In genomic region chr4:41409341-41409740, GRCm38 (mm10) we compare ENCODE assay signal across 28 mouse cellular contexts. TPM values are rescaled to one million over a fixed set of nuclear protein-coding genes. Genes with fewer than 3 reads are reported as not detected.
A peak's percentile ranks its signal among the peaks of the same experiment; 100 is the strongest.
DNase-seq lines count a peak whose midpoint lies in the region; ATAC-seq and TF ChIP-seq lines count a peak whose summit lies in the region.
"Had no signal": no experiment of that assay in that cellular context is flagged by ENCODE, and none has a peak within 500 bp of the region (broad histone marks: within the 10 kb centered on the region; RNA-seq: fewer than 3 reads in every experiment).

No protein-coding gene starts in this region.

- H3K4me1 ChIP-seq in stomach, postnatal 0 days (replicated peaks; ENCODE audit: control insufficient read depth, insufficient read depth): no peaks in the 10 kb centered on the region
- H3K4me1 ChIP-seq: embryonic facial prominence, embryonic 13.5 days; forebrain, embryonic 10.5 days; forebrain, embryonic 15.5 days; hindbrain, embryonic 13.5 days; limb, embryonic 12.5 days; liver, embryonic 15.5 days; midbrain, embryonic 10.5 days; midbrain, embryonic 15.5 days; neural tube, embryonic 15.5 days had no signal

- intact Hi-C loops in left cerebral cortex, adult 2 months (cut with DNase I): no loop called here

- H3K4me3 ChIP-seq in left cerebral cortex, adult 2 months: no peak overlapping the region
- H3K4me3 ChIP-seq in stomach, postnatal 0 days (ENCODE audit: low read depth, low read length): no peak overlapping the region
- H3K4me3 ChIP-seq: embryonic facial prominence, embryonic 13.5 days; forebrain, embryonic 10.5 days; forebrain, embryonic 15.5 days; gastrocnemius, adult 2 months; hindbrain, embryonic 13.5 days; limb, embryonic 12.5 days; liver, embryonic 15.5 days; midbrain, embryonic 10.5 days; midbrain, embryonic 15.5 days; neural tube, embryonic 15.5 days had no signal

- WGBS in stomach, postnatal 0 days: 93% methylated on average over 1 of the region's 1 CpGs

- no peaks in the 10 kb centered on the region for H3K9me3 ChIP-seq in stomach, postnatal 0 days (ENCODE audit: control insufficient read depth, low read length)
- H3K9me3 ChIP-seq: embryonic facial prominence, embryonic 13.5 days; forebrain, embryonic 10.5 days; forebrain, embryonic 15.5 days; hindbrain, embryonic 13.5 days; limb, embryonic 12.5 days; liver, embryonic 15.5 days; midbrain, embryonic 10.5 days; midbrain, embryonic 15.5 days; neural tube, embryonic 15.5 days had no signal

- no peak for TF ChIP-seq EP300 in stomach, postnatal 0 days (optimal IDR thresholded peaks at IDR 0.05)

- peak; percentile 11 to 62 for DNase-seq in layer of hippocampus, adult 18-20 months (ENCODE audit: low spot score in 2 of 2)
- DNase-seq in layer of hippocampus, postnatal 36 days: no peak
- peak; percentile 25 to 41 for DNase-seq in left cerebral cortex, adult 9 months (ENCODE audit: low spot score in 2 of 2)
- no peak for DNase-seq in left cerebral cortex, adult 2 months (ENCODE audit: extremely low spot score in 1 of 2, low spot score in 2 of 2)
- DNase-seq in layer of hippocampus, adult 9-11 months: peak; percentile 52
- no peak for DNase-seq in stomach, postnatal 0 days (ENCODE audit: low spot score)
- DNase-seq: adrenal gland, postnatal 25 days; B cell, adult 2 months; cerebellum, adult 18-20 months; cerebellum, postnatal 10 days; gastrocnemius, adult 2 months; gastrocnemius, postnatal 36 days; heart, adult 18-20 months; heart, postnatal 4 days; kidney, adult 11 months; kidney, postnatal 14 days; lung, embryonic 14.5 days; retina, postnatal 1 day had no signal

- H3K27ac ChIP-seq in left cerebral cortex, adult 2 months: no peak overlapping the region
- H3K27ac ChIP-seq in stomach, postnatal 0 days (replicated peaks): no peak overlapping the region
- H3K27ac ChIP-seq: embryonic facial prominence, embryonic 13.5 days; forebrain, embryonic 10.5 days; forebrain, embryonic 15.5 days; gastrocnemius, adult 2 months; hindbrain, embryonic 13.5 days; limb, embryonic 12.5 days; liver, embryonic 15.5 days; midbrain, embryonic 10.5 days; midbrain, embryonic 15.5 days; neural tube, embryonic 15.5 days had no signal

- ATAC-seq in stomach, postnatal 0 days (ENCODE audit: low FRiP score, low TSS enrichment): no peak
- ATAC-seq: forebrain, embryonic 15.5 days; midbrain, embryonic 15.5 days had no signal

- no peak overlapping the region for H3K9ac ChIP-seq in stomach, postnatal 0 days (ENCODE audit: low read length)
- H3K9ac ChIP-seq: embryonic facial prominence, embryonic 13.5 days; forebrain, embryonic 15.5 days; hindbrain, embryonic 13.5 days; limb, embryonic 12.5 days; liver, embryonic 15.5 days; lung, embryonic 14.5 days; midbrain, embryonic 15.5 days; neural tube, embryonic 15.5 days had no signal

- H3K27me3 ChIP-seq in stomach, postnatal 0 days (ENCODE audit: control insufficient read depth, insufficient read depth, low read length): no peaks in the 10 kb centered on the region
- H3K27me3 ChIP-seq: embryonic facial prominence, embryonic 13.5 days; forebrain, embryonic 15.5 days; hindbrain, embryonic 13.5 days; limb, embryonic 12.5 days; liver, embryonic 15.5 days; midbrain, embryonic 15.5 days; neural tube, embryonic 15.5 days had no signal

- no peak overlapping the region for H3K4me2 ChIP-seq in stomach, postnatal 0 days (replicated peaks; ENCODE audit: low read depth)
- H3K4me2 ChIP-seq: embryonic facial prominence, embryonic 13.5 days; forebrain, embryonic 15.5 days; heart, embryonic 11.5 days; hindbrain, embryonic 13.5 days; limb, embryonic 12.5 days; liver, embryonic 15.5 days; lung, embryonic 14.5 days; midbrain, embryonic 15.5 days; neural tube, embryonic 15.5 days had no signal

- no peak for TF ChIP-seq CTCF in left cerebral cortex, adult 2 months (IDR thresholded peaks at IDR 0.05)
- no peak for TF ChIP-seq CTCF in stomach, postnatal 0 days (IDR thresholded peaks at IDR 0.05; ENCODE audit: low read depth)

- no peaks in the 10 kb centered on the region for H3K36me3 ChIP-seq in stomach, postnatal 0 days (ENCODE audit: control insufficient read depth, insufficient read depth, low read length)
- H3K36me3 ChIP-seq: forebrain, embryonic 15.5 days; midbrain, embryonic 15.5 days; neural tube, embryonic 15.5 days had no signal

RNA-seq across cellular contexts. Expression of gene Kif24, which starts 55.3 kb away (rescaled TPM):
- total RNA-seq in layer of hippocampus, adult 18-20 months (2021): 1 to 10 TPM in 1 of 2 experiments, under 1 TPM in 1; 0.52 to 1.0 TPM
- total RNA-seq in layer of hippocampus, postnatal 36 days (2021): 1 to 10 TPM in 1 of 2 experiments, under 1 TPM in 1; 0.62 to 1.4 TPM
- total RNA-seq in left cerebral cortex, adult 2 months (2021): 1 to 10 TPM; 1.4 to 1.9 TPM
- 1.4 and 1.5 TPM in 2 replicates for polyA plus RNA-seq in stomach, postnatal 0 days (2015; fragmentation: Nextera tagmentation; extraction: Ambion mirVana)

RNA-seq across cellular contexts. Expression of gene Nudt2, which starts 55.6 kb away (rescaled TPM):
- total RNA-seq in layer of hippocampus, adult 18-20 months (2021): 10 to 100 TPM; 29.5 to 32.0 TPM
- total RNA-seq in layer of hippocampus, postnatal 36 days (2021): 10 to 100 TPM; 25.6 to 27.9 TPM
- total RNA-seq in left cerebral cortex, adult 2 months (2021): 10 to 100 TPM; 25.3 to 28.2 TPM
- 38.6 and 38.8 TPM in 2 replicates for polyA plus RNA-seq in stomach, postnatal 0 days (2015; fragmentation: Nextera tagmentation; extraction: Ambion mirVana)

Comparison
In these comparisons a context has a peak if more than half of its experiments do, and no peak if none do; other contexts are left out.
1. DNase-seq: peak in layer of hippocampus, adult 18-20 months (2 of 2), left cerebral cortex, adult 9 months (2 of 2) and layer of hippocampus, adult 9-11 months (single experiment); none in layer of hippocampus, postnatal 36 days (0 of 2), left cerebral cortex, adult 2 months (0 of 2) and stomach, postnatal 0 days (single experiment).